In genomic region chr9:107570845-107571244, GRCm38 (mm10) we compare ENCODE assay signal across 8 mouse cellular contexts. TPM values are rescaled to one million over a fixed set of nuclear protein-coding genes. Genes with fewer than 3 reads are reported as not detected.
DNase-seq lines count a peak whose midpoint lies in the region; ATAC-seq and TF ChIP-seq lines count a peak whose summit lies in the region.

No protein-coding gene starts in this region.

- H3K36me3 ChIP-seq in forebrain, embryonic 14.5 days (ENCODE audit: control insufficient read depth, insufficient read depth, low read length): peaks cover 46% of the 10 kb centered on the region
- H3K36me3 ChIP-seq in liver, embryonic 11.5 days (ENCODE audit: control insufficient read depth, insufficient read depth, low read length): peaks cover 25% of the 10 kb centered on the region
- H3K36me3 ChIP-seq in stomach, embryonic 15.5 days: peaks cover 22% of the 10 kb centered on the region

- no peak overlapping the region; the same call in 1 of the 2 replicates for H3K27ac ChIP-seq in forebrain, embryonic 14.5 days (ENCODE audit: low read depth, low read length)
- H3K27ac ChIP-seq in liver, embryonic 11.5 days (ENCODE audit: low read depth, low read length): peak overlapping the region; percentile 80
- peak overlapping the region; percentile 33 for H3K27ac ChIP-seq in stomach, embryonic 15.5 days

- DNase-seq in lung, adult 2 months: no peak
- no peak for DNase-seq in lung, postnatal 25 days (ENCODE audit: low spot score)
- no peak for DNase-seq in forebrain, embryonic 14.5 days (ENCODE audit: low spot score)
- DNase-seq in liver, embryonic 11.5 days (ENCODE audit: low spot score): no peak
- DNase-seq in frontal cortex, adult 2 months (ENCODE audit: extremely low spot score in 1 of 2, low spot score in 1 of 2): no peak
- DNase-seq in ovary, postnatal 14 days (ENCODE audit: low spot score): no peak
- DNase-seq in frontal cortex, postnatal 36 days (ENCODE audit: low spot score in 2 of 2): no peak

- no peak for ATAC-seq in forebrain, embryonic 14.5 days
- peak; percentile 64 for ATAC-seq in liver, embryonic 11.5 days (replicated peaks; ENCODE audit: low FRiP score)
- 0 out of 2 replicates have a peak, but pooled peaks have one; percentile 5 for ATAC-seq in stomach, embryonic 15.5 days (ENCODE audit: insufficient read depth, low FRiP score, low read depth)

- H3K4me2 ChIP-seq in forebrain, embryonic 14.5 days (ENCODE audit: low read length): peak overlapping the region; percentile 92
- H3K4me2 ChIP-seq in liver, embryonic 11.5 days: peak overlapping the region; percentile 78
- peak overlapping the region; percentile 74 for H3K4me2 ChIP-seq in stomach, embryonic 15.5 days

- H3K4me1 ChIP-seq in lung, adult 2 months (ENCODE audit: control insufficient read depth, insufficient read depth, low read length): peaks cover 14% of the 10 kb centered on the region
- peaks cover 25% of the 10 kb centered on the region for H3K4me1 ChIP-seq in forebrain, embryonic 14.5 days (ENCODE audit: control insufficient read depth, insufficient read depth, low read length)
- peaks cover 52% of the 10 kb centered on the region for H3K4me1 ChIP-seq in liver, embryonic 11.5 days (replicated peaks; ENCODE audit: control insufficient read depth, insufficient read depth, low read length)
- H3K4me1 ChIP-seq in stomach, embryonic 15.5 days: peaks cover 52% of the 10 kb centered on the region

- WGBS in lung, adult 2 months: 54% methylated on average over 21 of the region's 21 CpGs
- 92% methylated on average over 21 of the region's 21 CpGs for WGBS in forebrain, embryonic 14.5 days
- 59% methylated on average over 21 of the region's 21 CpGs for WGBS in liver, embryonic 11.5 days
- WGBS in stomach, embryonic 15.5 days: 69% methylated on average over 21 of the region's 21 CpGs

- no peak for TF ChIP-seq CTCF in lung, adult 2 months (IDR thresholded peaks at IDR 0.05; ENCODE audit: insufficient read depth, low read length)

- peak overlapping the region; percentile 91 for H3K4me3 ChIP-seq in lung, adult 2 months (replicated peaks; ENCODE audit: extremely low read depth, low read depth, low read length)
- peak overlapping the region; percentile 88; the same call in 1 of the 2 replicates for H3K4me3 ChIP-seq in forebrain, embryonic 14.5 days (ENCODE audit: low read depth, low read length)
- H3K4me3 ChIP-seq in liver, embryonic 11.5 days (ENCODE audit: low read depth, low read length): peak overlapping the region; percentile 80
- H3K4me3 ChIP-seq in stomach, embryonic 15.5 days (replicated peaks): peak overlapping the region; percentile 85

- H3K27me3 ChIP-seq in forebrain, embryonic 14.5 days (replicated peaks; ENCODE audit: control insufficient read depth, insufficient read depth, low read length): no peaks in the 10 kb centered on the region
- no peaks in the 10 kb centered on the region for H3K27me3 ChIP-seq in liver, embryonic 11.5 days (replicated peaks; ENCODE audit: control insufficient read depth, insufficient read depth, low read length)
- no peaks in the 10 kb centered on the region for H3K27me3 ChIP-seq in stomach, embryonic 15.5 days (replicated peaks)

- H3K9me3 ChIP-seq in forebrain, embryonic 14.5 days (replicated peaks; ENCODE audit: control insufficient read depth, low read length): no peaks in the 10 kb centered on the region
- no peaks in the 10 kb centered on the region for H3K9me3 ChIP-seq in liver, embryonic 11.5 days (ENCODE audit: control insufficient read depth, low read length)
- no peaks in the 10 kb centered on the region for H3K9me3 ChIP-seq in stomach, embryonic 15.5 days

- H3K9ac ChIP-seq in forebrain, embryonic 14.5 days (ENCODE audit: low read length): peak overlapping the region; percentile 92
- peak overlapping the region; percentile 84 for H3K9ac ChIP-seq in liver, embryonic 11.5 days (ENCODE audit: low read depth, low read length)
- H3K9ac ChIP-seq in stomach, embryonic 15.5 days: peak overlapping the region; percentile 78; the same call in 1 of the 2 replicates

- TF ChIP-seq POLR2A in lung, adult 2 months (IDR thresholded peaks at IDR 0.05; ENCODE audit: borderline replicate concordance, extremely low read depth, low read depth, low read length): peak; percentile 47; the same call in 1 of the 2 replicates

RNA-seq across cellular contexts. Expression of gene Hyal2, which starts 3.1 kb away (rescaled TPM):
- 235 and 342 TPM in 2 replicates for polyA plus RNA-seq in lung, adult 2 months (2012; rRNA removed)
- polyA plus RNA-seq in forebrain, embryonic 14.5 days (2014; fragmentation: Nextera tagmentation; extraction: Ambion mirVana): 98.0 and 109 TPM in 2 replicates
- 89.7 and 92.5 TPM in 2 replicates for polyA plus RNA-seq in liver, embryonic 11.5 days (2014; fragmentation: Nextera tagmentation; extraction: Ambion mirVana)
- polyA plus RNA-seq in stomach, embryonic 15.5 days (2015; fragmentation: Nextera tagmentation; extraction: Ambion mirVana): 84.2 and 85.4 TPM in 2 replicates
- polyA plus RNA-seq in frontal cortex, adult 2 months (2012; rRNA removed): 11.1 and 12.1 TPM in 2 replicates

RNA-seq across cellular contexts. Expression of gene Hyal1, which starts 5.9 kb away (rescaled TPM):
- 19.6 and 26.5 TPM in 2 replicates for polyA plus RNA-seq in lung, adult 2 months (2012; rRNA removed)
- polyA plus RNA-seq in forebrain, embryonic 14.5 days (2014; fragmentation: Nextera tagmentation; extraction: Ambion mirVana): 2.6 and 3.3 TPM in 2 replicates
- 4.2 and 4.6 TPM in 2 replicates for polyA plus RNA-seq in liver, embryonic 11.5 days (2014; fragmentation: Nextera tagmentation; extraction: Ambion mirVana)
- 9.2 and 10.8 TPM in 2 replicates for polyA plus RNA-seq in stomach, embryonic 15.5 days (2015; fragmentation: Nextera tagmentation; extraction: Ambion mirVana)
- 5.0 and 5.5 TPM in 2 replicates for polyA plus RNA-seq in frontal cortex, adult 2 months (2012; rRNA removed)

RNA-seq across cellular contexts. Expression of gene Tusc2, which starts 7.8 kb away (rescaled TPM):
- polyA plus RNA-seq in lung, adult 2 months (2012; rRNA removed): 46.0 and 46.7 TPM in 2 replicates
- 105 and 107 TPM in 2 replicates for polyA plus RNA-seq in forebrain, embryonic 14.5 days (2014; fragmentation: Nextera tagmentation; extraction: Ambion mirVana)
- polyA plus RNA-seq in liver, embryonic 11.5 days (2014; fragmentation: Nextera tagmentation; extraction: Ambion mirVana): 60.6 and 62.7 TPM in 2 replicates
- 42.6 and 46.1 TPM in 2 replicates for polyA plus RNA-seq in stomach, embryonic 15.5 days (2015; fragmentation: Nextera tagmentation; extraction: Ambion mirVana)
- 120 and 133 TPM in 2 replicates for polyA plus RNA-seq in frontal cortex, adult 2 months (2012; rRNA removed)

RNA-seq across cellular contexts. Expression of gene Naa80, which starts 7.8 kb away (rescaled TPM):
- polyA plus RNA-seq in lung, adult 2 months (2012; rRNA removed): 87.8 and 91.9 TPM in 2 replicates
- 17.4 and 18.7 TPM in 2 replicates for polyA plus RNA-seq in forebrain, embryonic 14.5 days (2014; fragmentation: Nextera tagmentation; extraction: Ambion mirVana)
- 20.5 and 20.7 TPM in 2 replicates for polyA plus RNA-seq in liver, embryonic 11.5 days (2014; fragmentation: Nextera tagmentation; extraction: Ambion mirVana)
- 16.1 and 18.6 TPM in 2 replicates for polyA plus RNA-seq in stomach, embryonic 15.5 days (2015; fragmentation: Nextera tagmentation; extraction: Ambion mirVana)
- polyA plus RNA-seq in frontal cortex, adult 2 months (2012; rRNA removed): 15.9 and 18.3 TPM in 2 replicates

RNA-seq across cellular contexts. Expression of gene Hyal3, which starts 9.8 kb away (rescaled TPM):
- polyA plus RNA-seq in lung, adult 2 months (2012; rRNA removed): 1.7 and 1.8 TPM in 2 replicates
- polyA plus RNA-seq in forebrain, embryonic 14.5 days (2014; fragmentation: Nextera tagmentation; extraction: Ambion mirVana): 0.66 and 1.0 TPM in 2 replicates
- 1.0 and 1.5 TPM in 2 replicates for polyA plus RNA-seq in liver, embryonic 11.5 days (2014; fragmentation: Nextera tagmentation; extraction: Ambion mirVana)
- 1.1 and 1.7 TPM in 2 replicates for polyA plus RNA-seq in stomach, embryonic 15.5 days (2015; fragmentation: Nextera tagmentation; extraction: Ambion mirVana)
- 0.69 and 0.74 TPM in 2 replicates for polyA plus RNA-seq in frontal cortex, adult 2 months (2012; rRNA removed)
